Mouse (Mus musculus) megakaryocyte, adult 5-6 weeks (primary cell): ENCODE data around the gene Mecom. TPM values are rescaled to one million over a fixed set of nuclear protein-coding genes. Genes with fewer than 3 reads are reported as not detected.

Experiments used
- ATAC-seq: 2 replicates; pipeline ENCODE4 v1.8.0; 2016; ENCODE audit warnings: mild to moderate bottlenecking, inconsistent platforms; ENCODE audit not compliant: poor library complexity, severe bottlenecking
- total RNA-seq, 2 experiments: library from RNA; stranded (forward) in 1 of 2; stranded (reverse) in 1 of 2; fragments of 153-499, 151-499 nt in 1 of 2; fragments of 221-1000, 200-1000 nt in 1 of 2; gene quantifications; 2 replicates each; pipeline versions ENCODE4 v1.2.3 to v1.2.4; 2015 to 2017

The Mecom gene
- total RNA-seq, 2 experiments from 2014 or later: 0.07 TPM; not detected in 1

GRCm38 (mm10) chr3:30118594-30119297 lies 429.1 kb downstream of the Mecom start:
- ATAC-seq: no peak

GRCm38 (mm10) chr3:30113249-30113770 lies 434.5 kb downstream of the Mecom start:
- no peak for ATAC-seq

GRCm38 (mm10) chr3:30107945-30108670 lies 439.7 kb downstream of the Mecom start:
- ATAC-seq: no peak

- ATAC-seq: no peak
These were observed 441.3 kb downstream of the Mecom start for GRCm38 (mm10) chr3:30106481-30106880.

- no peak for ATAC-seq
These were observed 441.9 kb downstream of the Mecom start for GRCm38 (mm10) chr3:30105859-30106258.

GRCm38 (mm10) chr3:30105194-30105823 lies 442.5 kb downstream of the Mecom start:
- 0 out of 2 replicates have a peak, but pooled peaks have one; percentile 43 for ATAC-seq

- no peak for ATAC-seq
These were observed 443.2 kb downstream of the Mecom start for GRCm38 (mm10) chr3:30104515-30105098.

- no peak for ATAC-seq
These were observed 446.7 kb downstream of the Mecom start for GRCm38 (mm10) chr3:30101146-30101545.

- no peak for ATAC-seq
These were observed 450.1 kb downstream of the Mecom start for GRCm38 (mm10) chr3:30097713-30098112.

- no peak for ATAC-seq
These were observed 450.7 kb downstream of the Mecom start for GRCm38 (mm10) chr3:30097129-30097528.

GRCm38 (mm10) chr3:30093005-30093404 lies 454.8 kb downstream of the Mecom start:
- ATAC-seq: no peak

GRCm38 (mm10) chr3:30092481-30092880 lies 455.3 kb downstream of the Mecom start:
- no peak for ATAC-seq

- ATAC-seq: peak; percentile 49
These were observed 455.9 kb downstream of the Mecom start for GRCm38 (mm10) chr3:30091860-30092259.

- no peak for ATAC-seq
These were observed 456.4 kb downstream of the Mecom start for GRCm38 (mm10) chr3:30091401-30091800.

GRCm38 (mm10) chr3:30086139-30086538 lies 461.7 kb downstream of the Mecom start:
- no peak for ATAC-seq

GRCm38 (mm10) chr3:30083842-30084241 lies 464.0 kb downstream of the Mecom start:
- no peak for ATAC-seq

GRCm38 (mm10) chr3:30083268-30083667 lies 464.5 kb downstream of the Mecom start:
- ATAC-seq: no peak

GRCm38 (mm10) chr3:30080827-30081226 lies 467.0 kb downstream of the Mecom start:
- no peak for ATAC-seq

GRCm38 (mm10) chr3:30076522-30076921 lies 471.3 kb downstream of the Mecom start:
- no peak for ATAC-seq

- no peak for ATAC-seq
These were observed 476.5 kb downstream of the Mecom start for GRCm38 (mm10) chr3:30071271-30071670.

- no peak for ATAC-seq
These were observed 481.3 kb downstream of the Mecom start for GRCm38 (mm10) chr3:30066519-30066918.
